Mouse (Mus musculus) forebrain, embryonic 10.5 days (tissue): Measurements from ENCODE around the gene Rptor. TPM values are rescaled to one million over a fixed set of nuclear protein-coding genes. Genes with fewer than 3 reads are reported as not detected.
A peak's percentile ranks its signal among the peaks of the same experiment; 100 is the strongest.

Experiments used
- DNase-seq: peaks from one replicate; pipeline ENCODE4 v3.0.0-alpha.2; 2017; ENCODE audit warnings: low spot score; ENCODE audit errors: extremely low spot score
- H3K27ac ChIP-seq: fragments of 300-500 bp; sonication (generic); 2 replicates; pipeline ENCODE4 v1.5.1; 2016; ENCODE audit warnings: mild to moderate bottlenecking
- H3K27me3 ChIP-seq: fragments of 300-500 bp; sonication (generic); 2 replicates; pipeline ENCODE4 v1.6.1; 2016; ENCODE audit warnings: mild to moderate bottlenecking; ENCODE audit not compliant: poor library complexity, severe bottlenecking
- H3K36me3 ChIP-seq: fragments of 300-500 bp; sonication (generic); replicated peaks from 2 replicates; pipeline ENCODE4 v1.6.1; 2016; ENCODE audit warnings: mild to moderate bottlenecking, moderate library complexity
- H3K4me1 ChIP-seq: fragments of 300-500 bp; sonication (generic); 2 replicates; pipeline ENCODE4 v1.6.1; 2016
- H3K4me3 ChIP-seq: fragments of 300-500 bp; sonication (generic); 2 replicates; pipeline ENCODE4 v1.5.1; 2016; ENCODE audit warnings: mild to moderate bottlenecking, moderate library complexity
- H3K9me3 ChIP-seq: fragments of 300-500 bp; sonication (generic); 2 replicates; pipeline ENCODE4 v1.6.1; 2016; ENCODE audit warnings: mild to moderate bottlenecking, moderate library complexity
- WGBS: fragments of 180-500 bp; shearing (Covaris S2); methylation state at CpG from one replicate; pipeline ENCODE4 v1.1.7; 2016; 5-methylcytosine and 5-hydroxymethylcytosine counted together
- polyA plus RNA-seq: library from polyadenylated mRNA; unstranded; fragments of >200 nt; fragmentation: Nextera tagmentation; extraction: Ambion mirVana; gene quantifications from 2 replicates; pipeline ENCODE4 v1.2.1, GENCODE M21; 2016

Rptor gene
- polyA plus RNA-seq, 1 experiment from 2014 or later, result 12.8 TPM

GRCm38 (mm10) chr11:119907006-119907650, 304.4 kb downstream of the Rptor start:
- H3K9me3 ChIP-seq, result no peaks in the 10 kb centered on the region
- H3K4me1 ChIP-seq, result peaks cover 41% of the 10 kb centered on the region
- WGBS, result 30% methylated on average over 7 of the region's 7 CpGs
- no peak overlapping the region for H3K4me3 ChIP-seq
- no peak for DNase-seq
- peaks cover 15% of the 10 kb centered on the region for H3K27me3 ChIP-seq
- no peak overlapping the region for H3K27ac ChIP-seq
- no peaks in the 10 kb centered on the region for H3K36me3 ChIP-seq

- H3K27me3 ChIP-seq, result peaks cover 15% of the 10 kb centered on the region
- H3K27ac ChIP-seq, result no peak overlapping the region
- H3K4me1 ChIP-seq, result peaks cover 47% of the 10 kb centered on the region
- no peak overlapping the region for H3K4me3 ChIP-seq
- no peak for DNase-seq
- WGBS, result 55% methylated on average over 7 of the region's 7 CpGs
- H3K36me3 ChIP-seq, result no peaks in the 10 kb centered on the region
- no peaks in the 10 kb centered on the region for H3K9me3 ChIP-seq
Observed at GRCm38 (mm10) chr11:119907711-119908110, 305.0 kb downstream of the Rptor start.

GRCm38 (mm10) chr11:119909436-119909835, 306.7 kb downstream of the Rptor start:
- H3K27me3 ChIP-seq, result peaks cover 15% of the 10 kb centered on the region
- no peaks in the 10 kb centered on the region for H3K36me3 ChIP-seq
- peak overlapping the region; percentile 52; the same call in 1 of the 2 replicates for H3K27ac ChIP-seq
- 0 out of 2 replicates have a peak overlapping the region, but pooled peaks have one; percentile 20 for H3K4me3 ChIP-seq
- 2% methylated on average over 5 of the region's 5 CpGs for WGBS
- peak; percentile 73 for DNase-seq
- peaks cover 62% of the 10 kb centered on the region for H3K4me1 ChIP-seq
- H3K9me3 ChIP-seq, result no peaks in the 10 kb centered on the region

GRCm38 (mm10) chr11:119912845-119913244, 310.1 kb downstream of the Rptor start:
- H3K9me3 ChIP-seq, result no peaks in the 10 kb centered on the region
- peak overlapping the region; percentile 99 for H3K4me3 ChIP-seq
- H3K27ac ChIP-seq, result peak overlapping the region; percentile 96
- 7% methylated on average over 7 of the region's 7 CpGs for WGBS
- no peak for DNase-seq
- H3K36me3 ChIP-seq, result peaks cover 26% of the 10 kb centered on the region
- H3K4me1 ChIP-seq, result peaks cover 62% of the 10 kb centered on the region
- H3K27me3 ChIP-seq, result peaks cover 11% of the 10 kb centered on the region

GRCm38 (mm10) chr11:119913291-119913934, 310.7 kb downstream of the Rptor start, which contains the start of gene Chmp6:
Chmp6 (plus strand) TSS chr11:119913441.
- H3K27ac ChIP-seq, result peak within 1 kb of the TSS; percentile 96
- peaks cover 6% of the 10 kb centered on the region for H3K27me3 ChIP-seq
- peak; percentile 85 for DNase-seq
- H3K36me3 ChIP-seq, result peaks cover 31% of the 10 kb centered on the region
- peak within 1 kb of the TSS; percentile 99 for H3K4me3 ChIP-seq
- H3K4me1 ChIP-seq, result peaks cover 56% of the 10 kb centered on the region
- WGBS, result under 1% methylated on average over 48 of the region's 48 CpGs
- H3K9me3 ChIP-seq, result no peaks in the 10 kb centered on the region

- peaks cover 51% of the 10 kb centered on the region for H3K4me1 ChIP-seq
- H3K36me3 ChIP-seq, result peaks cover 37% of the 10 kb centered on the region
- H3K4me3 ChIP-seq, result peak overlapping the region; percentile 99
- no peaks in the 10 kb centered on the region for H3K9me3 ChIP-seq
- peak overlapping the region; percentile 96 for H3K27ac ChIP-seq
- WGBS, result under 1% methylated on average over 26 of the region's 26 CpGs
- DNase-seq, result no peak
- peaks cover under 1% of the 10 kb centered on the region for H3K27me3 ChIP-seq
Observed at GRCm38 (mm10) chr11:119913935-119914314, 311.2 kb downstream of the Rptor start.

GRCm38 (mm10) chr11:119914381-119914780, 311.7 kb downstream of the Rptor start:
- WGBS, result 32% methylated on average over 4 of the region's 4 CpGs
- Histone ChIP-seq H3K9me3 (no peaks in the 10 kb centered on the region), H3K36me3 (peaks cover 41% of the 10 kb centered on the region), H3K4me3 (peak overlapping the region; percentile 99), H3K4me1 (peaks cover 47% of the 10 kb centered on the region), H3K27me3 (no peaks in the 10 kb centered on the region), H3K27ac (peak overlapping the region; percentile 96)
- no peak for DNase-seq

GRCm38 (mm10) chr11:119915666-119916065, 313.0 kb downstream of the Rptor start:
- H3K9me3 ChIP-seq, result no peaks in the 10 kb centered on the region
- no peaks in the 10 kb centered on the region for H3K27me3 ChIP-seq
- no peak for DNase-seq
- H3K4me3 ChIP-seq, result peak overlapping the region; percentile 99; the same call in 1 of the 2 replicates
- WGBS, result 90% methylated on average over 9 of the region's 9 CpGs
- H3K27ac ChIP-seq, result 0 out of 2 replicates have a peak overlapping the region, but pooled peaks have one; percentile 8
- H3K4me1 ChIP-seq, result peaks cover 40% of the 10 kb centered on the region
- peaks cover 52% of the 10 kb centered on the region for H3K36me3 ChIP-seq

GRCm38 (mm10) chr11:119916102-119916790, 313.5 kb downstream of the Rptor start:
- Histone ChIP-seq H3K36me3 (peaks cover 52% of the 10 kb centered on the region), H3K27ac (0 out of 2 replicates have a peak overlapping the region, but pooled peaks have one; percentile 8), H3K4me3 (no peak overlapping the region), H3K9me3 (no peaks in the 10 kb centered on the region), H3K27me3 (no peaks in the 10 kb centered on the region), H3K4me1 (peaks cover 40% of the 10 kb centered on the region)
- no peak for DNase-seq
- WGBS, result 93% methylated on average over 15 of the region's 15 CpGs

- H3K27ac ChIP-seq, result no peak overlapping the region
- peaks cover 43% of the 10 kb centered on the region for H3K4me1 ChIP-seq
- H3K9me3 ChIP-seq, result no peaks in the 10 kb centered on the region
- no peak for DNase-seq
- H3K27me3 ChIP-seq, result no peaks in the 10 kb centered on the region
- WGBS, result 94% methylated on average over 21 of the region's 21 CpGs
- H3K4me3 ChIP-seq, result no peak overlapping the region; the same call in 1 of the 2 replicates
- peaks cover 52% of the 10 kb centered on the region for H3K36me3 ChIP-seq
Observed at GRCm38 (mm10) chr11:119916834-119917469, 314.2 kb downstream of the Rptor start.

GRCm38 (mm10) chr11:119918521-119918920, 315.8 kb downstream of the Rptor start:
- peaks cover 52% of the 10 kb centered on the region for H3K36me3 ChIP-seq
- peaks cover 32% of the 10 kb centered on the region for H3K4me1 ChIP-seq
- no peaks in the 10 kb centered on the region for H3K27me3 ChIP-seq
- DNase-seq, result no peak
- WGBS, result 90% methylated on average over 7 of the region's 7 CpGs
- no peak overlapping the region for H3K4me3 ChIP-seq
- H3K27ac ChIP-seq, result no peak overlapping the region
- H3K9me3 ChIP-seq, result no peaks in the 10 kb centered on the region

- no peak for DNase-seq
- WGBS, result 89% methylated on average over 4 of the region's 4 CpGs
- H3K27me3 ChIP-seq, result no peaks in the 10 kb centered on the region
- H3K27ac ChIP-seq, result no peak overlapping the region
- peaks cover 24% of the 10 kb centered on the region for H3K4me1 ChIP-seq
- no peaks in the 10 kb centered on the region for H3K9me3 ChIP-seq
- peaks cover 52% of the 10 kb centered on the region for H3K36me3 ChIP-seq
- no peak overlapping the region for H3K4me3 ChIP-seq
Observed at GRCm38 (mm10) chr11:119919432-119919831, 316.7 kb downstream of the Rptor start.
